Mouse (Mus musculus): ENCODE results near the gene Klf3. TPM values are rescaled to one million over a fixed set of nuclear protein-coding genes. Genes with fewer than 3 reads are reported as not detected.

The Klf3 gene
- polyA plus RNA-seq, 1 experiment from 2014 or later = 41.2 TPM

GRCm38 (mm10) chr5:64788175-64788574, 15.0 kb upstream of the Klf3 start:
- Histone ChIP-seq H3K4me3 (ENCODE audit: low read length) (no peak overlapping the region), H3K36me3 (ENCODE audit: control insufficient read depth, insufficient read depth) (no peaks in the 10 kb centered on the region), H3K27ac (ENCODE audit: low read length) (no peak overlapping the region), H3K9me3 (replicated peaks; ENCODE audit: control insufficient read depth, low read length) (0 out of 2 replicates have a peak, but pooled peaks cover 3% of the 10 kb centered on the region), H3K9ac (ENCODE audit: low read length) (no peak overlapping the region), H3K4me1 (ENCODE audit: control insufficient read depth, insufficient read depth, low read length) (no peaks in the 10 kb centered on the region), H3K4me2 (ENCODE audit: low read depth, low read length) (no peak overlapping the region), H3K27me3 (ENCODE audit: control insufficient read depth, insufficient read depth, low read length) (no peaks in the 10 kb centered on the region)
- no peak for ATAC-seq (replicated peaks; ENCODE audit: extremely low read depth, insufficient read depth, low FRiP score)
- 90% methylated on average over 1 of the region's 1 CpGs for WGBS

- Histone ChIP-seq H3K27ac (ENCODE audit: low read length) (no peak overlapping the region), H3K4me3 (ENCODE audit: low read length) (no peak overlapping the region), H3K9me3 (replicated peaks; ENCODE audit: control insufficient read depth, low read length) (peaks cover 14% of the 10 kb centered on the region), H3K36me3 (ENCODE audit: control insufficient read depth, insufficient read depth) (0 out of 2 replicates have a peak, but pooled peaks cover 3% of the 10 kb centered on the region), H3K9ac (ENCODE audit: low read length) (no peak overlapping the region), H3K27me3 (ENCODE audit: control insufficient read depth, insufficient read depth, low read length) (no peaks in the 10 kb centered on the region), H3K4me2 (ENCODE audit: low read depth, low read length) (no peak overlapping the region), H3K4me1 (ENCODE audit: control insufficient read depth, insufficient read depth, low read length) (0 out of 2 replicates have a peak, but pooled peaks cover 3% of the 10 kb centered on the region)
- ATAC-seq (replicated peaks; ENCODE audit: extremely low read depth, insufficient read depth, low FRiP score) = no peak
- 74% methylated on average over 4 of the region's 4 CpGs for WGBS
These were observed 5.0 kb upstream of the Klf3 start for GRCm38 (mm10) chr5:64798209-64798608.

- Histone ChIP-seq H3K9ac (ENCODE audit: low read length) (no peak overlapping the region), H3K9me3 (replicated peaks; ENCODE audit: control insufficient read depth, low read length) (peaks cover 7% of the 10 kb centered on the region), H3K27ac (ENCODE audit: low read length) (no peak overlapping the region), H3K4me1 (ENCODE audit: control insufficient read depth, insufficient read depth, low read length) (peaks cover 18% of the 10 kb centered on the region), H3K27me3 (ENCODE audit: control insufficient read depth, insufficient read depth, low read length) (no peaks in the 10 kb centered on the region), H3K4me3 (ENCODE audit: low read length) (no peak overlapping the region), H3K4me2 (ENCODE audit: low read depth, low read length) (no peak overlapping the region), H3K36me3 (ENCODE audit: control insufficient read depth, insufficient read depth) (no peaks in the 10 kb centered on the region)
- ATAC-seq (replicated peaks; ENCODE audit: extremely low read depth, insufficient read depth, low FRiP score) = no peak
- WGBS = 79% methylated on average over 2 of the region's 2 CpGs
These were observed 1.6 kb upstream of the Klf3 start for GRCm38 (mm10) chr5:64801545-64801944.

- Histone ChIP-seq H3K27ac (ENCODE audit: low read length) (peak overlapping the region; percentile 97), H3K9ac (ENCODE audit: low read length) (peak overlapping the region; percentile 96), H3K27me3 (ENCODE audit: control insufficient read depth, insufficient read depth, low read length) (no peaks in the 10 kb centered on the region), H3K9me3 (replicated peaks; ENCODE audit: control insufficient read depth, low read length) (peaks cover 7% of the 10 kb centered on the region), H3K4me3 (ENCODE audit: low read length) (peak overlapping the region; percentile 80), H3K4me1 (ENCODE audit: control insufficient read depth, insufficient read depth, low read length) (peaks cover 22% of the 10 kb centered on the region), H3K4me2 (ENCODE audit: low read depth, low read length) (peak overlapping the region; percentile 91), H3K36me3 (ENCODE audit: control insufficient read depth, insufficient read depth) (no peaks in the 10 kb centered on the region)
- no peak for ATAC-seq (replicated peaks; ENCODE audit: extremely low read depth, insufficient read depth, low FRiP score)
- WGBS = 18% methylated on average over 8 of the region's 8 CpGs
These were observed 1.0 kb upstream of the Klf3 start for GRCm38 (mm10) chr5:64802143-64802542.

- Histone ChIP-seq H3K4me1 (ENCODE audit: control insufficient read depth, insufficient read depth, low read length) (peaks cover 36% of the 10 kb centered on the region), H3K27ac (ENCODE audit: low read length) (peak overlapping the region; percentile 97), H3K36me3 (ENCODE audit: control insufficient read depth, insufficient read depth) (no peaks in the 10 kb centered on the region), H3K9ac (ENCODE audit: low read length) (peak overlapping the region; percentile 96), H3K27me3 (ENCODE audit: control insufficient read depth, insufficient read depth, low read length) (no peaks in the 10 kb centered on the region), H3K4me3 (ENCODE audit: low read length) (peak overlapping the region; percentile 80), H3K4me2 (ENCODE audit: low read depth, low read length) (peak overlapping the region; percentile 70), H3K9me3 (replicated peaks; ENCODE audit: control insufficient read depth, low read length) (peaks cover 7% of the 10 kb centered on the region)
- ATAC-seq (replicated peaks; ENCODE audit: extremely low read depth, insufficient read depth, low FRiP score) = no peak
- under 1% methylated on average over 50 of the region's 69 CpGs for WGBS
These were observed 703 bp downstream of the Klf3 start for GRCm38 (mm10) chr5:64803720-64804462.

- Histone ChIP-seq H3K9ac (ENCODE audit: low read length) (peak overlapping the region; percentile 72), H3K9me3 (replicated peaks; ENCODE audit: control insufficient read depth, low read length) (no peaks in the 10 kb centered on the region), H3K4me1 (ENCODE audit: control insufficient read depth, insufficient read depth, low read length) (peaks cover 48% of the 10 kb centered on the region), H3K4me2 (ENCODE audit: low read depth, low read length) (peak overlapping the region; percentile 77), H3K27me3 (ENCODE audit: control insufficient read depth, insufficient read depth, low read length) (no peaks in the 10 kb centered on the region), H3K36me3 (ENCODE audit: control insufficient read depth, insufficient read depth) (no peaks in the 10 kb centered on the region), H3K4me3 (ENCODE audit: low read length) (peak overlapping the region; percentile 57), H3K27ac (ENCODE audit: low read length) (peak overlapping the region; percentile 91)
- WGBS = 12% methylated on average over 7 of the region's 7 CpGs
- no peak for ATAC-seq (replicated peaks; ENCODE audit: extremely low read depth, insufficient read depth, low FRiP score)
These were observed 2.1 kb downstream of the Klf3 start for GRCm38 (mm10) chr5:64805131-64805872.

- H3K4me3 ChIP-seq (ENCODE audit: low read length) = peak overlapping the region; percentile 57
- H3K27ac ChIP-seq (ENCODE audit: low read length) = peak overlapping the region; percentile 91
- H3K9me3 ChIP-seq (replicated peaks; ENCODE audit: control insufficient read depth, low read length) = no peaks in the 10 kb centered on the region
- H3K9ac ChIP-seq (ENCODE audit: low read length) = peak overlapping the region; percentile 72
- no peaks in the 10 kb centered on the region for H3K36me3 ChIP-seq (ENCODE audit: control insufficient read depth, insufficient read depth)
- 7% methylated on average over 7 of the region's 7 CpGs for WGBS
- H3K27me3 ChIP-seq (ENCODE audit: control insufficient read depth, insufficient read depth, low read length) = no peaks in the 10 kb centered on the region
- H3K4me2 ChIP-seq (ENCODE audit: low read depth, low read length) = peak overlapping the region; percentile 77
- ATAC-seq (replicated peaks; ENCODE audit: extremely low read depth, insufficient read depth, low FRiP score) = 0 out of 2 replicates have a peak, but pooled peaks have one; percentile 7
- peaks cover 55% of the 10 kb centered on the region for H3K4me1 ChIP-seq (ENCODE audit: control insufficient read depth, insufficient read depth, low read length)
These were observed 2.8 kb downstream of the Klf3 start for GRCm38 (mm10) chr5:64805873-64806505.

GRCm38 (mm10) chr5:64806600-64806999, 3.4 kb downstream of the Klf3 start:
- H3K4me2 ChIP-seq (ENCODE audit: low read depth, low read length) = peak overlapping the region; percentile 77
- ATAC-seq (replicated peaks; ENCODE audit: extremely low read depth, insufficient read depth, low FRiP score) = no peak
- peak overlapping the region; percentile 72 for H3K9ac ChIP-seq (ENCODE audit: low read length)
- WGBS = 23% methylated on average over 2 of the region's 2 CpGs
- H3K4me1 ChIP-seq (ENCODE audit: control insufficient read depth, insufficient read depth, low read length) = peaks cover 61% of the 10 kb centered on the region
- H3K36me3 ChIP-seq (ENCODE audit: control insufficient read depth, insufficient read depth) = no peaks in the 10 kb centered on the region
- H3K27me3 ChIP-seq (ENCODE audit: control insufficient read depth, insufficient read depth, low read length) = no peaks in the 10 kb centered on the region
- peak overlapping the region; percentile 57 for H3K4me3 ChIP-seq (ENCODE audit: low read length)
- no peaks in the 10 kb centered on the region for H3K9me3 ChIP-seq (replicated peaks; ENCODE audit: control insufficient read depth, low read length)
- peak overlapping the region; percentile 91 for H3K27ac ChIP-seq (ENCODE audit: low read length)

Data from heart, embryonic 16.5 days (tissue).